Mouse (Mus musculus) CH12.LX (cell line): ENCODE data around the gene Ndufs2. TPM values are rescaled to one million over a fixed set of nuclear protein-coding genes. Genes with fewer than 3 reads are reported as not detected.

Experiments
- DNase-seq: peaks from one replicate; pipeline ENCODE4 v3.0.0-alpha.2; 2013; ENCODE audit errors: extremely low read depth
- H3K27ac ChIP-seq: 2 replicates; pipeline ENCODE4 v1.5.1; 2012; ENCODE audit warnings: low read depth, mild to moderate bottlenecking, control low read depth, moderate library complexity; ENCODE audit not compliant: insufficient read depth
- H3K27me3 ChIP-seq: replicated peaks from 2 replicates; pipeline ENCODE3; 2012; ENCODE audit warnings: inconsistent platforms
- H3K36me3 ChIP-seq, 2 experiments: replicated peaks in 1 of 2; 2 replicates each; pipeline versions ENCODE3 to v1.6.1; 2012; ENCODE audit warnings: inconsistent platforms in 1 of 2, low read length in 1 of 2, mild to moderate bottlenecking in 1 of 2, mixed read lengths in 1 of 2, moderate library complexity in 1 of 2; ENCODE audit not compliant: control insufficient read depth in 1 of 2, insufficient read depth in 1 of 2
- H3K4me1 ChIP-seq, 2 experiments: 2 replicates each; pipeline ENCODE4 v1.6.1; 2012; ENCODE audit warnings: inconsistent platforms in 1 of 2, moderate library complexity in 1 of 2; ENCODE audit not compliant: insufficient read depth in 2 of 2, control insufficient read depth in 1 of 2
- H3K4me2 ChIP-seq: 2 replicates; pipeline ENCODE4 v1.6.1; 2012; ENCODE audit warnings: low read depth, mild to moderate bottlenecking, control low read depth; ENCODE audit not compliant: poor library complexity, insufficient read depth, severe bottlenecking
- H3K4me3 ChIP-seq, 3 experiments: fragments of 150-350 bp in 1 of 3; sonication (generic) in 1 of 3; replicated peaks in 1 of 3; 2 replicates each; pipeline versions ENCODE3 to v1.5.1; 2011 to 2012; ENCODE audit warnings: low read depth in 2 of 3, low read length in 2 of 3, mild to moderate bottlenecking in 2 of 3, moderate library complexity in 2 of 3, control low read depth in 1 of 3, improper control_type of control experiment in 1 of 3, inconsistent platforms in 1 of 3, mixed read lengths in 1 of 3; ENCODE audit not compliant: poor library complexity in 1 of 3
- H3K79me2 ChIP-seq: replicated peaks from 2 replicates; pipeline ENCODE4 v1.6.1; 2012; ENCODE audit warnings: mild to moderate bottlenecking, moderate library complexity; ENCODE audit not compliant: control insufficient read depth, poor library complexity, insufficient read depth, severe bottlenecking; ENCODE audit errors: extremely low read depth
- H3K9ac ChIP-seq: 2 replicates; pipeline ENCODE4 v1.6.1; 2012; ENCODE audit warnings: low read depth, mild to moderate bottlenecking, control low read depth, moderate library complexity; ENCODE audit not compliant: insufficient read depth
- H3K9me3 ChIP-seq: replicated peaks from 2 replicates; pipeline ENCODE3; 2012; ENCODE audit warnings: low read length, inconsistent platforms, mixed read lengths
- CTCF ChIP-seq, 2 experiments: IDR thresholded peaks in 1 of 2; conservative IDR thresholded peaks in 1 of 2; 2 replicates each; pipeline ENCODE4 v1.5.1; 2011 to 2012; ENCODE audit warnings: low read depth in 2 of 2, low read length in 2 of 2, improper control_type of control experiment in 1 of 2, inconsistent platforms in 1 of 2, mild to moderate bottlenecking in 1 of 2, moderate library complexity in 1 of 2
- HCFC1 ChIP-seq: IDR thresholded peaks from 2 replicates; pipeline ENCODE4 v1.6.1; 2012; ENCODE audit warnings: low read depth, mild to moderate bottlenecking, inconsistent platforms, low read length, improper control_type of control experiment
- JUN ChIP-seq: IDR thresholded peaks from 2 replicates; pipeline ENCODE4 v1.6.1; 2011; ENCODE audit warnings: low read depth, mild to moderate bottlenecking, low read length, improper control_type of control experiment, moderate library complexity; ENCODE audit not compliant: insufficient read depth
- KAT2A ChIP-seq: IDR thresholded peaks from 2 replicates; pipeline ENCODE4 v1.6.1; 2012; ENCODE audit warnings: low read length, improper control_type of control experiment, inconsistent platforms; ENCODE audit not compliant: insufficient replicate concordance
- MAX ChIP-seq: IDR thresholded peaks from 2 replicates; pipeline ENCODE4 v1.6.1; 2011; ENCODE audit warnings: low read length, improper control_type of control experiment
- MYC ChIP-seq: IDR thresholded peaks from 2 replicates; pipeline ENCODE4 v1.6.1; 2011; ENCODE audit warnings: low read depth, mild to moderate bottlenecking, improper control_type of control experiment, low read length
- NELFE ChIP-seq: IDR thresholded peaks from 2 replicates; pipeline ENCODE4 v1.6.1; 2011; ENCODE audit warnings: low read depth, low read length, improper control_type of control experiment
- NRF1 ChIP-seq: IDR thresholded peaks from 2 replicates; pipeline ENCODE4 v1.6.1; 2014; ENCODE audit warnings: low read depth, mild to moderate bottlenecking, inconsistent platforms, low read length, improper control_type of control experiment, moderate library complexity
- RAD21 ChIP-seq: IDR thresholded peaks from 2 replicates; pipeline ENCODE4 v1.6.1; 2011; ENCODE audit warnings: low read depth, mild to moderate bottlenecking, low read length, improper control_type of control experiment, moderate library complexity
- SIN3A ChIP-seq: IDR thresholded peaks from 2 replicates; pipeline ENCODE4 v1.6.1; 2012; ENCODE audit warnings: low read length, improper control_type of control experiment, inconsistent platforms
- ZC3H11A ChIP-seq: IDR thresholded peaks from 2 replicates; pipeline ENCODE4 v1.6.1; 2012; ENCODE audit warnings: low read depth, mild to moderate bottlenecking, inconsistent platforms, low read length, improper control_type of control experiment
- dilution Hi-C: fragments of 300-500 bp; cut with MboI; formaldehyde crosslinking; loops from 2 replicates; pipeline ENCODE4 v1.14.3; 2020; ENCODE audit warnings: low sequenced_read_pairs; ENCODE audit not compliant: extremely low pct_unique_long_range_greater_than_20kb, extremely low pct_ligation_motif_present
- in situ Hi-C: fragments of 300-500 bp; cut with MboI; formaldehyde crosslinking; loops from 3 replicates; pipeline ENCODE4 v1.14.3; 2019; ENCODE audit warnings: low sequenced_read_pairs, low pct_ligation_motif_present, low pct_unique_long_range_greater_than_20kb, mixed read lengths
- polyA plus RNA-seq: library from polyadenylated mRNA; unstranded; fragments of >175 nt; gene quantifications from 2 replicates; pipeline ENCODE4 v1.2.1, GENCODE M21; 2012; ENCODE audit warnings: low read depth; ENCODE audit not compliant: insufficient read length
- total RNA-seq, 2 experiments: library from RNA; depleted of rRNA; stranded (reverse); fragments of 300-350 nt in 1 of 2; fragments of >200 nt in 1 of 2; gene quantifications; 2 replicates each; pipeline ENCODE4 v1.2.3; 2012 to 2014

Ndufs2 gene
- total and polyA plus RNA-seq, 3 experiments, result 242 to 265 (median 242) TPM

DNA sequence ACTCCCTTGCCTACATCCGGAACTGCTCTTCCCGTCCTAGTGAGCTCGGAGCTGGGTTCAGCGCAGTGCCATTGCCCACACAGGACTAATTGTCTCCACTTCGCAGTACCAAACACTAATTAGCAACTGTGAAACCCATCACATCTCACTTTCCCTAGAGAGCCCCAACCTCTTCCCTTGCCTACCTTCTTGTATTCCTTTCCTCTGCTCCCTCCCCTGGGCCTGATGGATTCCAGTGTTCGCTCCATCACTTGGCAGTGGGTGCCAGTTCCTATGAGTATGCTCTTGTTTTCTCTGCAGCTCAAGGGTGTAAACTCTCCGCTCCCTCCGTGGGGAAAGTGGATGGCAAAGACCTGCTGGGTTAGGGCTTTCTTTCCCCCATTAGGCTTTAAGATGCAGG is 65.5 kb downstream of the Ndufs2 start:
- no peaks in the 10 kb centered on the region for H3K27me3 ChIP-seq
- in situ Hi-C loops, result no loop called here
- H3K79me2 ChIP-seq, result no peaks in the 10 kb centered on the region
- no peak overlapping the region for H3K4me3 ChIP-seq
- H3K36me3 ChIP-seq, result no peaks in the 10 kb centered on the region
- no peak overlapping the region for H3K27ac ChIP-seq
- H3K4me2 ChIP-seq, result no peak overlapping the region
- H3K9ac ChIP-seq, result no peak overlapping the region
- H3K9me3 ChIP-seq, result no peaks in the 10 kb centered on the region
- dilution Hi-C loops, result no loop called here
- peaks cover 8 to 15% of the 10 kb centered on the region in 2 experiments for H3K4me1 ChIP-seq
- TF ChIP-seq JUN (no peak), ZC3H11A (no peak), SIN3A (no peak), RAD21 (no peak), KAT2A (no peak), NELFE (no peak), HCFC1 (no peak), MYC (no peak), NRF1 (no peak), CTCF (conservative IDR thresholded peaks at IDR 0.05 in 1 of 2, IDR thresholded peaks at IDR 0.05 in 1 of 2; ENCODE audit: low read depth in 2 of 2, low read length in 2 of 2) (no peak), MAX (no peak)
- DNase-seq, result no peak

Other genes with a start within 250 kb of the Ndufs2 start
Only the 20 nearest of the 24 such genes appear.
- 0.76 and 2.0 TPM in 2 replicates for gene Cfap126, start 137.5 kb downstream of the Ndufs2 start, total RNA-seq (2012; rRNA removed)
- 0.43 and 0.79 TPM in 2 replicates for gene Cfap126, start 137.5 kb downstream of the Ndufs2 start, total RNA-seq (2014; rRNA removed)
- gene Cfap126, start 137.5 kb downstream of the Ndufs2 start, polyA plus RNA-seq, result 2.5 and 3.4 TPM in 2 replicates
- 79.4 and 87.5 TPM in 2 replicates for gene Sdhc, start 100.8 kb downstream of the Ndufs2 start, total RNA-seq (2012; rRNA removed)
- 178 and 205 TPM in 2 replicates for gene Sdhc, start 100.8 kb downstream of the Ndufs2 start, total RNA-seq (2014; rRNA removed)
- gene Sdhc, start 100.8 kb downstream of the Ndufs2 start, polyA plus RNA-seq, result 120 and 153 TPM in 2 replicates
- 0.04 and 0.21 TPM in 2 replicates for gene Mpz, start 100.7 kb downstream of the Ndufs2 start, total RNA-seq (2012; rRNA removed)
- gene Mpz, start 100.7 kb downstream of the Ndufs2 start, total RNA-seq (2014; rRNA removed), result not detected in 2 replicates
- 0.26 and 0.49 TPM in 2 replicates for gene Mpz, start 100.7 kb downstream of the Ndufs2 start, polyA plus RNA-seq
- not detected in 2 replicates for gene Pcp4l1, start 55.1 kb downstream of the Ndufs2 start, total RNA-seq (2012; rRNA removed)
- not detected in 2 replicates for gene Pcp4l1, start 55.1 kb downstream of the Ndufs2 start, total RNA-seq (2014; rRNA removed)
- gene Pcp4l1, start 55.1 kb downstream of the Ndufs2 start, polyA plus RNA-seq, result not detected in 2 replicates
- 1.2 and 1.6 TPM in 2 replicates for gene Nr1i3, start 37.4 kb downstream of the Ndufs2 start, total RNA-seq (2012; rRNA removed)
- gene Nr1i3, start 37.4 kb downstream of the Ndufs2 start, total RNA-seq (2014; rRNA removed), result not detected in 2 replicates
- 0.10 and 0.23 TPM in 2 replicates for gene Nr1i3, start 37.4 kb downstream of the Ndufs2 start, polyA plus RNA-seq
- 37.1 and 37.6 TPM in 2 replicates for gene Tomm40l, start 28.9 kb downstream of the Ndufs2 start, total RNA-seq (2012; rRNA removed)
- gene Tomm40l, start 28.9 kb downstream of the Ndufs2 start, total RNA-seq (2014; rRNA removed), result 34.4 and 36.0 TPM in 2 replicates
- gene Tomm40l, start 28.9 kb downstream of the Ndufs2 start, polyA plus RNA-seq, result 24.7 and 32.8 TPM in 2 replicates
- 5.3 and 6.2 TPM in 2 replicates for gene Apoa2, start 26.3 kb downstream of the Ndufs2 start, total RNA-seq (2012; rRNA removed)
- gene Apoa2, start 26.3 kb downstream of the Ndufs2 start, total RNA-seq (2014; rRNA removed), result 3.0 and 3.7 TPM in 2 replicates
- 3.1 and 4.9 TPM in 2 replicates for gene Apoa2, start 26.3 kb downstream of the Ndufs2 start, polyA plus RNA-seq
- gene Fcer1g, start 17.0 kb downstream of the Ndufs2 start, total RNA-seq (2012; rRNA removed), result 10.1 and 13.6 TPM in 2 replicates
- 22.7 and 31.3 TPM in 2 replicates for gene Fcer1g, start 17.0 kb downstream of the Ndufs2 start, total RNA-seq (2014; rRNA removed)
- gene Fcer1g, start 17.0 kb downstream of the Ndufs2 start, polyA plus RNA-seq, result 35.6 and 51.2 TPM in 2 replicates
- gene Adamts4, start 967 bp downstream of the Ndufs2 start, total RNA-seq (2012; rRNA removed), result 0.13 and 0.25 TPM in 2 replicates
- 0.04 and 0.08 TPM in 2 replicates for gene Adamts4, start 967 bp downstream of the Ndufs2 start, total RNA-seq (2014; rRNA removed)
- gene Adamts4, start 967 bp downstream of the Ndufs2 start, polyA plus RNA-seq, result 0.09 and 0.19 TPM in 2 replicates
- gene B4galt3, start 18.9 kb upstream of the Ndufs2 start, total RNA-seq (2012; rRNA removed), result 27.4 and 27.8 TPM in 2 replicates
- 18.3 and 19.3 TPM in 2 replicates for gene B4galt3, start 18.9 kb upstream of the Ndufs2 start, total RNA-seq (2014; rRNA removed)
- 23.1 TPM in 2 replicates for gene B4galt3, start 18.9 kb upstream of the Ndufs2 start, polyA plus RNA-seq
- 12.4 and 13.6 TPM in 2 replicates for gene Ppox, start 29.8 kb upstream of the Ndufs2 start, total RNA-seq (2012; rRNA removed)
- 10.5 and 13.7 TPM in 2 replicates for gene Ppox, start 29.8 kb upstream of the Ndufs2 start, total RNA-seq (2014; rRNA removed)
- gene Ppox, start 29.8 kb upstream of the Ndufs2 start, polyA plus RNA-seq, result 13.9 and 15.1 TPM in 2 replicates
- 13.1 and 14.2 TPM in 2 replicates for gene Usp21, start 36.6 kb upstream of the Ndufs2 start, total RNA-seq (2012; rRNA removed)
- gene Usp21, start 36.6 kb upstream of the Ndufs2 start, total RNA-seq (2014; rRNA removed), result 7.1 and 8.5 TPM in 2 replicates
- 34.3 and 37.6 TPM in 2 replicates for gene Usp21, start 36.6 kb upstream of the Ndufs2 start, polyA plus RNA-seq
- 98.4 and 120 TPM in 2 replicates for gene Ufc1, start 43.6 kb upstream of the Ndufs2 start, total RNA-seq (2012; rRNA removed)
- 115 and 121 TPM in 2 replicates for gene Ufc1, start 43.6 kb upstream of the Ndufs2 start, total RNA-seq (2014; rRNA removed)
- gene Ufc1, start 43.6 kb upstream of the Ndufs2 start, polyA plus RNA-seq, result 71.4 and 76.2 TPM in 2 replicates
- 18.7 and 21.5 TPM in 2 replicates for gene Dedd, start 77.8 kb upstream of the Ndufs2 start, total RNA-seq (2012; rRNA removed)
- 13.1 and 14.5 TPM in 2 replicates for gene Dedd, start 77.8 kb upstream of the Ndufs2 start, total RNA-seq (2014; rRNA removed)
- 34.5 and 35.8 TPM in 2 replicates for gene Dedd, start 77.8 kb upstream of the Ndufs2 start, polyA plus RNA-seq
- 40.8 and 41.0 TPM in 2 replicates for gene Nit1, start 94.3 kb upstream of the Ndufs2 start, total RNA-seq (2012; rRNA removed)
- gene Nit1, start 94.3 kb upstream of the Ndufs2 start, total RNA-seq (2014; rRNA removed), result 48.6 and 51.4 TPM in 2 replicates
- 39.5 and 42.4 TPM in 2 replicates for gene Nit1, start 94.3 kb upstream of the Ndufs2 start, polyA plus RNA-seq
- 25.2 and 28.2 TPM in 2 replicates for gene Pfdn2, start 94.3 kb upstream of the Ndufs2 start, total RNA-seq (2012; rRNA removed)
- gene Pfdn2, start 94.3 kb upstream of the Ndufs2 start, total RNA-seq (2014; rRNA removed), result 32.3 and 33.0 TPM in 2 replicates
- gene Pfdn2, start 94.3 kb upstream of the Ndufs2 start, polyA plus RNA-seq, result 292 and 408 TPM in 2 replicates
- 0.08 and 0.13 TPM in 2 replicates for gene Klhdc9, start 109.4 kb upstream of the Ndufs2 start, total RNA-seq (2012; rRNA removed)
- gene Klhdc9, start 109.4 kb upstream of the Ndufs2 start, total RNA-seq (2014; rRNA removed), result not detected in 2 replicates
- gene Klhdc9, start 109.4 kb upstream of the Ndufs2 start, polyA plus RNA-seq, result not detected in 2 replicates
- gene Nectin4, start 118.7 kb upstream of the Ndufs2 start, total RNA-seq (2012; rRNA removed), result 2.1 and 2.7 TPM in 2 replicates
- gene Nectin4, start 118.7 kb upstream of the Ndufs2 start, total RNA-seq (2014; rRNA removed), result 0.22 and 0.30 TPM in 2 replicates
- gene Nectin4, start 118.7 kb upstream of the Ndufs2 start, polyA plus RNA-seq, result 0.49 and 0.52 TPM in 2 replicates
- gene Arhgap30, start 137.6 kb upstream of the Ndufs2 start, total RNA-seq (2012; rRNA removed), result 70.8 and 81.4 TPM in 2 replicates
- 52.0 and 55.9 TPM in 2 replicates for gene Arhgap30, start 137.6 kb upstream of the Ndufs2 start, total RNA-seq (2014; rRNA removed)
- 78.5 and 85.0 TPM in 2 replicates for gene Arhgap30, start 137.6 kb upstream of the Ndufs2 start, polyA plus RNA-seq
- gene Usf1, start 159.9 kb upstream of the Ndufs2 start, total RNA-seq (2012; rRNA removed), result 59.4 and 73.7 TPM in 2 replicates
- 53.8 and 54.9 TPM in 2 replicates for gene Usf1, start 159.9 kb upstream of the Ndufs2 start, total RNA-seq (2014; rRNA removed)
- 37.4 and 39.5 TPM in 2 replicates for gene Usf1, start 159.9 kb upstream of the Ndufs2 start, polyA plus RNA-seq